Mouse (Mus musculus) stomach, postnatal 0 days (tissue): ENCODE results near the gene Ephb6. TPM values are rescaled to one million over a fixed set of nuclear protein-coding genes. Genes with fewer than 3 reads are reported as not detected.

Source experiments
- ATAC-seq: fragments of 200-750 bp; cut with Nextera tagmentation; 2 replicates; pipeline ENCODE4 v1.8.0; 2017; ENCODE audit not compliant: low FRiP score, low TSS enrichment
- DNase-seq: peaks from one replicate; pipeline ENCODE4 v3.0.0-alpha.2; 2016; ENCODE audit warnings: low spot score
- H3K27ac ChIP-seq: fragments of 300-500 bp; sonication (generic); replicated peaks from 2 replicates; pipeline ENCODE4 v1.5.1; 2014; ENCODE audit warnings: mild to moderate bottlenecking, control low read depth
- H3K27me3 ChIP-seq: fragments of 300-500 bp; sonication (generic); 2 replicates; pipeline ENCODE4 v1.6.1; 2014; ENCODE audit warnings: low read length; ENCODE audit not compliant: control insufficient read depth, insufficient read depth
- H3K36me3 ChIP-seq: fragments of 300-500 bp; sonication (generic); 2 replicates; pipeline ENCODE4 v1.6.1; 2014; ENCODE audit warnings: low read length, mixed read lengths; ENCODE audit not compliant: control insufficient read depth, insufficient read depth
- H3K4me1 ChIP-seq: fragments of 300-500 bp; sonication (generic); replicated peaks from 2 replicates; pipeline ENCODE4 v1.6.1; 2014; ENCODE audit warnings: antibody characterized with exemption; ENCODE audit not compliant: control insufficient read depth, insufficient read depth
- H3K4me2 ChIP-seq: fragments of 300-500 bp; sonication (generic); replicated peaks from 2 replicates; pipeline ENCODE4 v1.6.1; 2014; ENCODE audit warnings: low read depth, mild to moderate bottlenecking, control low read depth, moderate library complexity
- H3K4me3 ChIP-seq: fragments of 300-500 bp; sonication (generic); 2 replicates; pipeline ENCODE4 v1.5.1; 2014; ENCODE audit warnings: low read depth, low read length, control low read depth
- H3K9ac ChIP-seq: fragments of 300-500 bp; sonication (generic); 2 replicates; pipeline ENCODE4 v1.6.1; 2014; ENCODE audit warnings: mild to moderate bottlenecking, low read length, control low read depth, mixed read lengths
- H3K9me3 ChIP-seq: fragments of 300-500 bp; sonication (generic); 2 replicates; pipeline ENCODE4 v1.6.1; 2016; ENCODE audit warnings: low read length; ENCODE audit not compliant: control insufficient read depth
- CTCF ChIP-seq: IDR thresholded peaks from 2 replicates; pipeline ENCODE4 v1.5.1; 2016; ENCODE audit warnings: antibody characterized with exemption, low read depth, mild to moderate bottlenecking, moderate library complexity
- EP300 ChIP-seq: optimal IDR thresholded peaks from 2 replicates; pipeline ENCODE3; 2016; ENCODE audit warnings: antibody characterized with exemption
- WGBS: fragments of 180-500 bp; shearing (Covaris S2); extraction: QIAGEN DNeasy Blood & Tissue Kit; methylation state at CpG from one replicate; pipeline ENCODE4 v1.1.7; 2014; 5-methylcytosine and 5-hydroxymethylcytosine counted together
- polyA plus RNA-seq: library from polyadenylated mRNA; unstranded; fragments of >200 nt; fragmentation: Nextera tagmentation; extraction: Ambion mirVana; gene quantifications from 2 replicates; pipeline ENCODE4 v1.2.1, GENCODE M21; 2015

Gene Ephb6
- polyA plus RNA-seq, 1 experiment from 2014 or later: 23.5 TPM

- H3K4me1 ChIP-seq: no peaks in the 10 kb centered on the region
- TF ChIP-seq CTCF (no peak), EP300 (no peak)
- WGBS: 53% methylated on average over 5 of the region's 5 CpGs
- no peaks in the 10 kb centered on the region for H3K27me3 ChIP-seq
- H3K27ac ChIP-seq: no peak overlapping the region
- H3K9me3 ChIP-seq: no peaks in the 10 kb centered on the region
- no peak for DNase-seq
- no peaks in the 10 kb centered on the region for H3K36me3 ChIP-seq
- ATAC-seq: no peak
- H3K4me3 ChIP-seq: no peak overlapping the region
- no peak overlapping the region for H3K9ac ChIP-seq
- H3K4me2 ChIP-seq: no peak overlapping the region
Observed at GRCm38 (mm10) chr6:41607637-41608036, 2.4 kb downstream of the Ephb6 start.

DNA sequence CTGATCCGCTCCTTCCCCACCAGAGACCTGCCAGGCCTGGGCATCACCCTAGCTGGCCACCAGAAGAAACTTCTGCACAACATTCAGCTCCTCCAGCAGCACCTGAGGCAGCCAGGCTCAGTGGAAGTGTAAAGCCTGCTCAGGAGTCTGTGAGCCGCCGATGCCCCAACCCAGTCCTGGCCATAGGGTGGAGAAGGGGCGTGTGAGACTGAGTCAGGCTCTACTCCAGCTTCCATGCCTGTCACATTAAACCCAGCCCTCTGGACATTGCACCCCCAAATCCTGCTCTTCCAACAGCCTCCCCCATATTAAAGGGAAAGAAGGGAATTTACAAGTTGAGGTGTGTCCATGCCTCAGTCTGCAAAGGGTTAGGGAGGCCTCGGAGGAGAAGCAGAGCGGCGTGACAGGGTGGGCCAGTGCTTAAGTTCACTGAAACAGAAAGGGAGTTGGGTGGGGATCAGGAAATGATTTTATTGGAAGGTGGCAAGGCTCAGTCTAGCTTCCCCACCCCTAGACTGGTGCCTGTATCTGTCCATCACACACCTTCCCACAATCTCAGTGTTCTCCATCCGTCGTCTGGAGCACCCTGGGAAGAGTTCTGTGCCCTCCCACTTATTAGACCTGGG lies 15.0 kb downstream of the Ephb6 start:
- DNase-seq: no peak
- ATAC-seq: no peak

GRCm38 (mm10) chr6:41621241-41621990 lies 16.1 kb downstream of the Ephb6 start:
- Histone ChIP-seq H3K9me3 (no peaks in the 10 kb centered on the region), H3K4me1 (no peaks in the 10 kb centered on the region), H3K36me3 (no peaks in the 10 kb centered on the region), H3K4me3 (no peak overlapping the region), H3K9ac (no peak overlapping the region), H3K4me2 (no peak overlapping the region), H3K27ac (no peak overlapping the region), H3K27me3 (no peaks in the 10 kb centered on the region)
- 90% methylated on average over 12 of the region's 12 CpGs for WGBS
- no peak for DNase-seq
- TF ChIP-seq CTCF: no peak
- no peak for TF ChIP-seq EP300
- no peak for ATAC-seq

More for the DNA sequence above, 15.0 kb downstream of the Ephb6 start:
- no peaks in the 10 kb centered on the region for H3K36me3 ChIP-seq
- H3K27me3 ChIP-seq: no peaks in the 10 kb centered on the region
- H3K4me3 ChIP-seq: no peak overlapping the region
- H3K4me1 ChIP-seq: no peaks in the 10 kb centered on the region
- no peaks in the 10 kb centered on the region for H3K9me3 ChIP-seq
- TF ChIP-seq EP300: no peak
- no peak overlapping the region for H3K4me2 ChIP-seq
- WGBS: 74% methylated on average over 9 of the region's 9 CpGs
- no peak overlapping the region for H3K27ac ChIP-seq
- H3K9ac ChIP-seq: no peak overlapping the region

DNA sequence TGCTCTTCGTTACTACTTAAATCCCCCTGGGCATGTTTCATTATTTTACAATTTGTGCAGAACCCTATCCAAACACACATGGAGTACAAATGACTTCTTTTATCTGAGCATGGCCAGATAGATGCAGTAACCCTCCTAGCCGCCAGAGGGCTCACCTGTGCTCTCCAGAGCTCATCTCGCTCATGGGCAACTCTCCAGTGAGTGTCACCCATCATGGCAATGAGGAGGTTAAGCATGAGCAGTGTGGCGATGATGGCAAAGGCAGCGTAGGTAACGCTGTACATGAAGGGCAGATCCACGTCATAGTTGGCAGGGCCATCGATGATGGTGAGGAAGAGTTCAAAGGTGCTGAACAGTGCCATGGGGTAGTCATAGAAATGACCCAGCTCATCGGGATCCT lies 17.4 kb downstream of the Ephb6 start:
- no peak for TF ChIP-seq EP300
- peak; percentile 73 for TF ChIP-seq CTCF
- H3K27me3 ChIP-seq: no peaks in the 10 kb centered on the region
- ATAC-seq (no peak), DNase-seq (peak; percentile 48)
- no peaks in the 10 kb centered on the region for H3K4me1 ChIP-seq
- H3K27ac ChIP-seq: no peak overlapping the region
- H3K4me3 ChIP-seq: no peak overlapping the region
- WGBS: 65% methylated on average over 9 of the region's 9 CpGs
- H3K36me3 ChIP-seq: no peaks in the 10 kb centered on the region
- no peak overlapping the region for H3K4me2 ChIP-seq
- no peaks in the 10 kb centered on the region for H3K9me3 ChIP-seq
- no peak overlapping the region for H3K9ac ChIP-seq

DNA sequence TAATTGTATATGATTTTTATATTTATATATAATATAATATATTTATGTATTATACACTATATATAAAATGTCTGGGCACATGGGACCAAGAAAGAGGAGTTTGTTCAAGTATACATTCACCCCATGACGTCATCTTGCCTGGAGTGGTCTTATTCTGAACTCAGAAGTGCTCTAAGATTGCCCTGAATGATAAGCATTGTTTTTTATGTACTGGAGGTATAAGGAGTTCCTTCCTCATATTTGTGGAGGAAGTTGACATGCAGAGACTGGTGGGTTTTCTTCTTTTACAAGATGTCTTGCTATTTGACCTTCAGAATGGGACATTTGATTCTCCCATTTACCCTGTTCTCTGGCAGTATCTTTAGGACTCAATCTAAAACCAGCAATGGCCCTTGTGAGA lies 22.9 kb downstream of the Ephb6 start:
- H3K27me3 ChIP-seq: no peaks in the 10 kb centered on the region
- TF ChIP-seq EP300 (no peak), CTCF (no peak)
- DNase-seq: no peak
- H3K27ac ChIP-seq: no peak overlapping the region
- H3K9me3 ChIP-seq: no peaks in the 10 kb centered on the region
- no peaks in the 10 kb centered on the region for H3K4me1 ChIP-seq
- H3K4me2 ChIP-seq: no peak overlapping the region
- no peak overlapping the region for H3K4me3 ChIP-seq
- 55% methylated on average over 1 of the region's 1 CpGs for WGBS
- H3K36me3 ChIP-seq: no peaks in the 10 kb centered on the region
- no peak for ATAC-seq
- no peak overlapping the region for H3K9ac ChIP-seq

DNA sequence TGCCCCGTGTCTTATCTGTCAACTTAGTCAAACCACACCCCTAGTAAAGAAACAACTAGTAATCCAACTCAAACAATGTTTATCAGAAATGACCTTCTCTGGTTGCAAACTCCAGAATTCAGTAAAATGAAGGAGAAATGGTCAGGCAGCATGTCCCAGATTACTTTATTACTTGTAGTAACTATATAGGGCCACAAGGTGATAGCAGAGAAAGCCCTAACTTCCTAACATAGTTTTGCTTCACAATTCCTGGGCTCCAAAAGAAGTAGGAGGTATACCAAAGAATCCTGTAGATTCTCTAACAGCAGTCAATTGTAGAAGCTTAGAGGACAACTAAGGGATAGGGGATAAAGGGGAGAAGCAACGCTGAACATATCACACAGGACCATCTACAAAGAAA lies 25.5 kb downstream of the Ephb6 start:
- no peak for ATAC-seq
- Histone ChIP-seq H3K27me3 (no peaks in the 10 kb centered on the region), H3K9me3 (no peaks in the 10 kb centered on the region), H3K36me3 (no peaks in the 10 kb centered on the region), H3K4me1 (no peaks in the 10 kb centered on the region), H3K4me3 (no peak overlapping the region), H3K9ac (no peak overlapping the region), H3K27ac (no peak overlapping the region), H3K4me2 (no peak overlapping the region)
- peak; percentile 67 for TF ChIP-seq CTCF
- TF ChIP-seq EP300: no peak
- DNase-seq: no peak
- WGBS: 58% methylated on average over 2 of the region's 2 CpGs
